Mouse (Mus musculus) cerebellum, adult 2 months (tissue): ENCODE data around the gene Clec16a.

Experiments used
- CTCF ChIP-seq: fragments of 200-500 bp; IDR thresholded peaks from 2 replicates; pipeline ENCODE4 v1.5.1; 2011; ENCODE audit warnings: low read depth, mild to moderate bottlenecking, control low read depth, low read length, moderate library complexity, borderline replicate concordance; ENCODE audit not compliant: insufficient read depth
- POLR2A ChIP-seq: fragments of 200-500 bp; IDR thresholded peaks from 2 replicates; pipeline ENCODE4 v1.6.1; 2011; ENCODE audit warnings: low read length, control low read depth, borderline replicate concordance; ENCODE audit not compliant: insufficient read depth

DNA sequence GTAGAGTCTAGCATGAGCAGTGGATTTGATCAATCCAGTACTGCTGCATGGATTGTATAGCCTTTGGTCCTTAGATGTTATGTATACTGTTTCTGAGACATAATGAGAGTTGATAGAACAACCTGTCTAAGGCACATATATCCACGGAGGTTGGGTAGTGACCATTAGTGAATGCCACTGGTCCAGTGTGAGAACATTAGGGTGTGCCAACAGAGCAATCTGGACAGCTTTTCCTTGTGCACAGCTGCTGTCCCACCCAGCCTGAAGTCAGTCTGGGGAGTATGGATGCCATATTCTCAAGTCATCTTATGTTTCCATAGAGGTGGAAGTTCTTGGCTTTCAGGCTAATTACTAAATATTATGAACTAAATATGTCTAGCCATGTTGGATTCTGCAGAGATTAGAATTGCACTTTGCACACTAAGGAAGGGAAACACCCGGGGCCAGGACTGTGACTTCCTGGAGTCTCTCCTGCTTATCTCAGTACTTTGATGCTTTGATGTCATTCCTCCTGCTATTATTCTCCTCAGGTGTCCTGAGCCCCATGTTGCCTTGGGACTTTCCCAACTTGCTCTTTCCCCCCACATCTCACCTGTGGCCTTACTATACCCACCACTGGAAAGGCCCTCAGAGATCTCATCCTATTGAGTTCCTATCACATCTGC lies 36.2 kb downstream of the Clec16a start:
- no peak for TF ChIP-seq CTCF
- no peak for TF ChIP-seq POLR2A
